Mouse (Mus musculus): ENCODE results near the gene Lgmn.

Lgmn gene

DNA sequence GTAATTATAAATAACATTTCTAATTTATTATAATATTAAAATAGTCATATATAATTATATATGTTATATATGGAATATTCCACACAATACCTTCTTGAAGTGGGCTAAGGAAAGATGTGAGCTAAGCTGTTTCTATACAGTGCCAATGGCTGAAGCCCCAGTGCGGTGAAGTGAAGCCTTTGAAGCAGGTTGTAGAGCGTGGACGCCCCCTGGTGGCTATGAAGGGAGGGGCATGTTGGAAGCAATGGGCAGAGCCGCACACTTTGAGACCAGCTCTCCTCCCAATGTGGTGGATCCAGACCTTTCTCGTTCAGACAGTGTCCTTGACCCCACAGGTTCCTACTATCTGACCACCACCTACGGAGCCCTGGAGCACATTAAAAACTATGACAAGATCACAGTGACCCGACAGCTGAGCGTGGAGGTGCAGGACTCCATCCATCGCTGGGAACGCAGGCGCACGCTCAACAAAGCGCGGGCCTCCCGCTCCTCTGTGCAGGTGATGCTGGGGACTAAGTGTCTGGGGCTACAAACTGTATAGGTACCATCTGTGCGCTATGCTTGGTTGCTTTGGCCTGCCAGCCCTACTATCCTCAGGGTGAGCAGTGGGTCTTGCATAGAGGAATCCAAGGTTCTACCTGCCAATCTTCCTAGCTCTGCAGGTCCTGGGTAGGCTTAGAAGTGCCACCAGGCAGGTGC, 52.2 kb downstream of the Lgmn start:
- peak; percentile 94 to 95 for DNase-seq

DNA sequence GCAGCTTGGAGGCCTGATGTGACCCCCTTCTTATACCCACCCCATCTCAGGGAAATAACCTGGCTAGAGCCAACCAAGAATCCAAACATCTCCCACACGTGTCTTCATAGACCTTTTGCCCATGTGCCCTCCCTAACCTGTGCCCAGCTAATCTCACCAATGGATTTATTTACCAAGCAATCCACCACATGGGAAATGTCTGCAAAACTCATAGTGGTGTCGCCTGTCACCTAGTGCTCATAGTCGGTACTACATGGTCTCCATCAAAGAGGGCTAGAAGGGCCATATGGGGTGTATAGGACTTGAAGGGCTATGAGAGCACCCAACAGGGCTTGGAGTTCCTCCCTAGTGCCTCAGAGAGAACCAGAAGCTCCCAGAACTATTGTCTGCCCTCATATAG, 54.8 kb downstream of the Lgmn start:
- peak; percentile 65 to 67 for DNase-seq

GRCm38 (mm10) chr12:102383288-102383687, 56.3 kb downstream of the Lgmn start:
- peak; percentile 47 to 53 for DNase-seq

DNA sequence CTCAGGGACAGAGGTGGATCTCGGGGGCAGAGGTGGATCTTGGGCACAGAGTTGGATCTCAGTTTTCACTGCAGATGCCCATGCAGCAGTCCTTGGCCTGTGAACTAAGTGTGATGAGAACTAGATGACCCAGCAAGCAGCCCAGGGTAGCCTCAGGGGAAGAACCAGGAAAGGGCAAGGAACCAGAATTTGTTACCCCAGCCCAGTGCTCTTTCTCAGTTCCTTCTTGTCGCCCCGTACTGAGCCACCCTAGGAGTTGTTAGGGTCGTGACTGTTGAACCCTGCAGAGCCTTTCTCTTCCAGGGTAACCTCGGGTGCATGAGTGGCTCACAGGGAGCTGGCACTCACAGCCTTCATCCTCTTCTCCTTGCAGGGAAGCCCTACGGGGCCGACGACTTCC, 57.4 kb downstream of the Lgmn start:
- DNase-seq: peak; percentile 17 to 26

DNA sequence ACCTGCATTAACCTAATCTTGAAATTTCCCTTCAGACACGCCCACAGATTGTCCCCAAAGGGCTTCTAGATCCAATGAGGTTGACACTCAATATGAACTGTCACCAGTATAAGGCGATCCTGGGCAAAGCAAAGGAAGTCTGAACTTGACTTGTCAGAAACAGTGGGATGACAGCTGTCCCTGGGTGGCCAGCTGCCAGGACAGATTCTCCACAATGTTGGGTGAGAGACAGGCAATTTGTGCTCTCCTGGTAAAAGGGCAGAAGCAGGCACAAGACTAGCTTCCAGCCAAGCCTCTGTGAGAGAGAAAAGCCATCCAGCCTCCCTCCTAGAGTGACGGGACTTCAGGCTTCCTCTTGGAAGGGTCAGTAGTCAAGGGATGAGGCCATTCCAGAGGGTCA, 67.3 kb downstream of the Lgmn start:
- DNase-seq: no peak

GRCm38 (mm10) chr12:102370931-102371500, 68.6 kb downstream of the Lgmn start:
- DNase-seq: no peak

DNA sequence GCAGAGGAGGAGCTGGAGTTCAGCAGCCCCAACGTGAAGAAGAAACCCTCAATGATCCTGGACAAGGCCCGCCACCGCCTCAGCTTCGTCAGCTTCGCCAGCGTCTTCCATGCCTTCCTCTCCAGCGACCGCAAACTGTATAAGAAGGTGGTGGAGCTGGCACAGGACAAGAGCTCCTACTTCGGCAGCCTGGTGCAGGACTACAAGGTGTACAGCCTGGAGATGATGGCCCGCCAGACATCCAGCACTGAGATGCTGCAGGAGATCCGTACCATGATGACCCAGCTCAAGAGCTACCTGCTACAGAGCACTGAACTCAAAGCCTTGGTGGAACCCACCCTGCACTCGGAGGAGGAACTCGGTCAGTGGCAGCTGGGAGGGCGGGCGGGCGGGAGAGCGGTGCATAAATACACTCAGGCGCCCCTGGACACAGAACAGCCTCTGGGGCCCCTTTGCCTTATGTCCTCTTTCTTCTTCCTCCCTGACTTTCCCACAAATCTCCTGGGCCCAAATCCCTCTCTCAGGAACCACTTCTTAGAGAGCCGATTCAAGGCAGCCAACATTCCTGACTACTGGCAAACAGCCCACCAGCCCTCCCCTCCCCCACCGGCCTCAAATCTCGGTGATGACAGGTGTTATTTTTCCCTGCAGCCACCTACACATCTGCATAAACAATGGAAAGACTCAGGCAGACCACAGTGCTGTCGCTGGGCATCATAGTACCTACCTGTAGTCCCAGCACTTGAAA, 70.0 kb downstream of the Lgmn start:
- no peak for DNase-seq

DNA sequence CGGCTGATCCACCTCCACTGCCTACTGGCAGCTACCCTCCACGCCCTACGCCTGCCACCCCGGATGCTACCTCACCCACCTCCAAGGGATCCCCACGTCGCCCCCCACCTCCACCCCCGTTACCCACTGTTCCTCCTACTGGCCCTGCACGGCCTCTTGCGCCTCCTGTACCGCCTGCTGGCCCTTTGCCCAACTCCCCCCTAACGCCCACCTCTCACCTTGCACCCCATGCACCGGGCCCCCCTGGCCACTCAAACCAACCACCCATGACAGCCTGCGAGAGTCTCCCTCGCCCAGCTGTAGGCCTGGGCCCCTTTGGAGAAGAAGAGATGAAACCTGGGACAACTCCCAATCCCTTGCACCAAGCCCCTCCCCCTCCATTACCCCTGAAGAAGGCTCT, 71.1 kb downstream of the Lgmn start:
- no peak for DNase-seq

- DNase-seq: peak; percentile 56 to 61
Measured at GRCm38 (mm10) chr12:102368066-102368465, 71.5 kb downstream of the Lgmn start.

DNA sequence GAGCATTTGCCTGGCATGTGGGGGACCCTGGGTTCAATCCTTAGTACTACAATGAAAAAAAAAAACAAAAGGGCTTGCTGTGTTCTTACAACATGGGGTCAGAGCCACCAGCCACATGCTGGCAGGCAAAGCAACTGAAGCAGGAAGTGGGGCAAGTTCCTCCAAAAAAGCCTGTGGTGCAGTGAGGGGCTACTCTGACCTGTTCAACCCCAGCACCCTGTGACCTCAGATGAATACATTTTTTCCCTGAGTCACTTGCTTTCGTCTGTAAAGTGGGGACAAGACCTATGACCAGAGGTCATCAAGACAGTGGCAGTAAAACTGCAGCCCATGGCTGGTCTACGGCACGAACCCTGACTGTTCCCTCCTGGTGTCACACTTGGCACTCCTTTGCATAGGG, 72.5 kb downstream of the Lgmn start:
- DNase-seq: peak in 1 of 2 experiments; percentile 24

DNA sequence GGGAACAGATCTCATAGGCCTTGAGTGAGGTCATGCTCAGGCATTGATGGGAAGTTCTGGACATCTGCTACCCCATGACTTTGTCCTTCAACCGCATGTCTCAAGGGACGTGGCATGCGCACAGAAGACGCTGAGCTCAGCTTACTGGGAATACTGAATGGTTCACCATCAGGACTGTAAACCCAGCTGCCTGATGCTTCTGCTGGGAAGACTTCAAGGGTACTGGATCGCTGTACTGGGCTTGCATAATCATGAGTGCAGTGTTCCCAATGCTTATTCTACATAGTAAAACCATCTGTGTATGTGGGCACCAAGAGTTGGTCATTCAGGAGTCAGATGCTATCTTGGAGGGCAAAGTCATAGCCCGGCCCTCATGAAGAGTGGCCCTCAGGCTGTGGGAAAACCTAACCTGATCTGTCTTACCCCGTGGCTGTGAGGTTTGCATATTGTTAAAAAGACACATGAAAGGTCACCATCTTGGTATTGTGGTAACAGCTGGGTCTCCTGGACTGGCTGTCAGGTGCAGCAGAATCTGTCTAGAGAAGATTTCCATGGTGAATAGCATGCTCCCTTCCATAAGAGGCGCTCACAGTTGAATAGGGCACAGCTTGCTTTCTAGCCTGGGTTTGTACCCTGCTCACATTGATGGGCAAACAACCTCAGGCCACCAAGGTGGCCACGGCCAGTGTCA, 73.3 kb downstream of the Lgmn start:
- DNase-seq: no peak

DNA sequence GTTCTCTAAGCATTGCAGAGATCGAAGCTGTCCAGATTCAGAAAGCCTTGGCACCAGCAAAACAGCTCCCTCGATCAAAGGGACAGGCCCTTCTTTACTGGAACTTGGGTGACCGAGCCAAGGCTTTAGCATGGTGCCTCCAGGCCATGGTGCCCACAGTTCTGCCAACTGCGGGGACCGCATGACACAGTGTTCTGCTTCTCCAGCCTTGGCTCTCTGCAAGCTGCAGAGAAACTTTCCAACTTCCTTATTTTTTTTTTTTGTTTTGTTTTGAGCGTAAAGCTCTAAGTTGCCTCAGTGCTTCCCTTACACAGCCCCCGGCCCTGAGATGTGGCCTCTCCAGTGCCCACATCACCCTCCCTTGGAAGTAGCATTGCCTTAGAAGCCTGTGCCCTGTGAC, 74.6 kb downstream of the Lgmn start:
- DNase-seq: peak; percentile 61 to 63

DNA sequence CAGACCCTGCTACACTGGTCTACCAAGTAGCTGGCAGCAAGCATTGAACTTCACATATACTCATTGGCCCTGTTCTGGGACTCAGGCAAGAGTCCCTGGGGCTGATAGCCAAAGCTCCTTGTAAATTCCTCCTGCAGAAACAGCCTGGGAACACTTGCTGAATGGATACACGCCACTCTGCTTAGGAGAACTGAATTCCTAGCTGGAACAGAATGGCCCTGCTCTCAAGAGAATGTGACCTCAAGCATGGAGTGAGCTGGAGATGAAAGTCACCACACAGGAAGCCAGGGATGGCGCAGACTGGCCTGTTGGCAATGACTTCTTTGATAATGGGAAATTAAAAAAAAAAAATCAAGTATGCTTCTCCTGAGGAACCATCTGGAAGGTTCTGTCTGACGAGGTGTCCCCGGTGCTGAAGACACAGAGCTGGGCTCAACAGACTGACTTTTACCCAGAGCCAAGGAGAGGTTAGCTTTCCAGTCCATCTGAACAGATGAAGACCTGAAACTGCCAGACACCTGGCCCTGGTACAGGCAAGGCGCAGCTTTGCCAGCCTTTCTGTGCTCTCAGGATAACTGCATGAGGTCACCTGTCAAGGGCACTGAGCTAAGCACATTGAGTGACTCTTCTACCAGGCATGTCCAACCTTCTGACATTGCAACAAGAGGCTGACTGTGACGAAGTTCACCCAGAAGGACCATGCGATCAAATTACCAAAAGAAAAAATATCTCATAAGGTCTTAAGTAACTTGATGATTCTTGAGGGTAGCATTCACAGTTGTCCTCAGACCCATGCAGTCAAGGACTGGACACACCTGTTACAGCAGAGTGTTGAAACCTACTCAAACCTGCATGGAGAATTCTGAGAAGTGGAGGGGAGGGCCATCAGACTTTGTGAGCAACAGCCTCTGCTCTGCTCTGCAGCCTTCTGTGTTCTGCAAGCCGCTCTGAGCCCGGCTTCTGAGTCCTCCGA, 78.1 kb downstream of the Lgmn start:
- no peak for DNase-seq

DNA sequence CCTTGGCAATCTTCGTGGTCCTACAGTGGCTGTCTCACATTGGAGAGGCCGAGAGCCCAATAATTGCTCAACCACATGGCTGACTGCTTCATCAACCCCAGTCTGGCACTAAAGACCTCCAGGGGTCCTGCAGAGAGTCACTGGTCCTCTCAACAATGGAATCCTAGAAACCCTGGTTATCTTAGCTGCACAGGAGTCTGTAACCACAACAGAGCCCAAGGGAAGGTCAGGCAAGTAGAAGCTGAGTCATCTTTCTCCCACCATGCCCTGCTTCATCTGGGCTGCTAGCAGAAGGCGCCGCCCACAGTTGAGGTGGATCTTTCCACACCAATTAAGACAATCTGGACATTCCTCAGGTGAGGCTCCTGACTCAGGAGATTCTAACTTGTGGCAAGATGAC, 80.2 kb downstream of the Lgmn start:
- no peak for DNase-seq

GRCm38 (mm10) chr12:102356781-102357180, 82.8 kb downstream of the Lgmn start:
- no peak for DNase-seq

DNA sequence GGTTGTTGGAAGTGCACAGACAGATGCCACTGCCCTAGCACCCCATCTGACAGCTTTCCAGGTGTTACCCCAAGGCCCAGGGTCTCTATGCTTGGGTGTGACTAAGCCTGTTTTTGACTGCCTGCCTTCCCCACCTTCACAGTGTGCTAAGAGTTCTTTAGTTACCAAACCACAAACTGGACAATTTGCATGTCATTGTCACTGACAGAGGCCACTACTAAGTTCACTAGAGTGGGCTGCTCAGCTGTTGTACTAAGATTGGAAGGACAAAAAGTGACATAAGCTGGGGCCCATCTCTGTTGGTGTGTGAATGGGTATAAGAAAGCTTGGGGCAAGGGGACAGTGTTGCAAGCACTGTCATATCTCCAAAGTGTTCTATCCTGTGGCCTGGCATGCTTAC, 83.8 kb downstream of the Lgmn start:
- DNase-seq: peak in 1 of 2 experiments; percentile 20

- DNase-seq: peak; percentile 73 to 74
Measured at GRCm38 (mm10) chr12:102354126-102354984, 85.3 kb downstream of the Lgmn start.

- peak; percentile 43 to 50 for DNase-seq
Measured at GRCm38 (mm10) chr12:102350997-102351396, 88.6 kb downstream of the Lgmn start.

DNA sequence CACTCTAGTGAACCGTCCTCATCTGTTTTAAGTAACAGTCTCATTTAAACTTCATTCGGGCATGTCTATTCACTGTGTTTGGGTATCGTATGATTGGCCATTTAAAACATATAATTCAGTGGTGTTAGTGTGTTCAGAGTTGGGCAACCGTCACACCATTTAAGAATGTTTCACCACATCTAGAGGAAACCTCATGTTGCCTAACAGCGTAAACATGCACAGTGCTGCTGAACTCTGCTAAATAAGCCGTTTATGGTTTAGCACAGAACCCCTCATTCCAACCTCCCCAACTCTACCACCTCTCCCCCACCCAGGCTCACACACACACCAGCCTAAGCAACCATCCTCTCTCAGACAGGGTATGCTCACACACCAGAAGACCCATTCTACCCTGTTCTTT, 91.2 kb downstream of the Lgmn start:
- DNase-seq: no peak

- DNase-seq: peak; percentile 77 to 81
Measured at GRCm38 (mm10) chr12:102346507-102346906, 93.1 kb downstream of the Lgmn start.
